Mouse (Mus musculus): ENCODE measurements at regions not wholly inside any gene's neighbourhood (a gene's known extent, or its start where the extent isn't known, plus 50 kb on each side); places are given as distances from the start of the nearest gene placed in this dataset.

GRCm38 (mm10) chr2:47750997-47751623 is 1062.8 kb upstream of the Acvr2a start:
- peak; percentile 10 for DNase-seq (ENCODE audit: low read depth, low spot score)

GRCm38 (mm10) chr2:47755716-47756115 is 1058.2 kb upstream of the Acvr2a start:
- DNase-seq (ENCODE audit: low read depth, low spot score): no peak

- no peak for DNase-seq (ENCODE audit: low read depth, low spot score)
Observed at GRCm38 (mm10) chr2:47756248-47756647, 1057.7 kb upstream of the Acvr2a start.

GRCm38 (mm10) chr2:47775766-47776165 is 1038.1 kb upstream of the Acvr2a start:
- DNase-seq (ENCODE audit: low read depth, low spot score): no peak

GRCm38 (mm10) chr2:47776965-47777364 is 1036.9 kb upstream of the Acvr2a start:
- DNase-seq (ENCODE audit: low read depth, low spot score): no peak

- no peak for DNase-seq (ENCODE audit: low read depth, low spot score)
Observed at GRCm38 (mm10) chr2:47785848-47786247, 1028.1 kb upstream of the Acvr2a start.

GRCm38 (mm10) chr2:47822746-47823271 is 991.1 kb upstream of the Acvr2a start:
- DNase-seq (ENCODE audit: low read depth, low spot score): no peak

GRCm38 (mm10) chr2:47832493-47832892 is 981.4 kb upstream of the Acvr2a start:
- DNase-seq (ENCODE audit: low read depth, low spot score): no peak

GRCm38 (mm10) chr2:47833517-47833916 is 980.4 kb upstream of the Acvr2a start:
- no peak for DNase-seq (ENCODE audit: low read depth, low spot score)

- no peak for DNase-seq (ENCODE audit: low read depth, low spot score)
Observed at GRCm38 (mm10) chr2:47834055-47834799, 979.7 kb upstream of the Acvr2a start.

GRCm38 (mm10) chr2:47857229-47857628 is 956.7 kb upstream of the Acvr2a start:
- no peak for DNase-seq (ENCODE audit: low read depth, low spot score)

- no peak for DNase-seq (ENCODE audit: low read depth, low spot score)
Observed at GRCm38 (mm10) chr2:47862446-47862845, 951.5 kb upstream of the Acvr2a start.

- no peak for DNase-seq (ENCODE audit: low read depth, low spot score)
Observed at GRCm38 (mm10) chr2:47878002-47878401, 935.9 kb upstream of the Acvr2a start.

GRCm38 (mm10) chr2:47879071-47879470 is 934.8 kb upstream of the Acvr2a start:
- peak; percentile 61 for DNase-seq (ENCODE audit: low read depth, low spot score)

GRCm38 (mm10) chr2:47879796-47880195 is 934.1 kb upstream of the Acvr2a start:
- no peak for DNase-seq (ENCODE audit: low read depth, low spot score)

GRCm38 (mm10) chr2:47888166-47888565 is 925.7 kb upstream of the Acvr2a start:
- DNase-seq (ENCODE audit: low read depth, low spot score): no peak

- DNase-seq (ENCODE audit: low read depth, low spot score): no peak
Observed at GRCm38 (mm10) chr2:47891366-47891765, 922.5 kb upstream of the Acvr2a start.

- DNase-seq (ENCODE audit: low read depth, low spot score): no peak
Observed at GRCm38 (mm10) chr2:47892879-47893278, 921.0 kb upstream of the Acvr2a start.

- no peak for DNase-seq (ENCODE audit: low read depth, low spot score)
Observed at GRCm38 (mm10) chr2:47894806-47895205, 919.1 kb upstream of the Acvr2a start.

- no peak for DNase-seq (ENCODE audit: low read depth, low spot score)
Observed at GRCm38 (mm10) chr2:47914270-47914669, 899.6 kb upstream of the Acvr2a start.

GRCm38 (mm10) chr2:47914986-47915485 is 898.9 kb upstream of the Acvr2a start:
- DNase-seq (ENCODE audit: low read depth, low spot score): no peak

GRCm38 (mm10) chr2:47922965-47923364 is 890.9 kb upstream of the Acvr2a start:
- no peak for DNase-seq (ENCODE audit: low read depth, low spot score)

- DNase-seq (ENCODE audit: low read depth, low spot score): no peak
Observed at GRCm38 (mm10) chr2:47926620-47927019, 887.3 kb upstream of the Acvr2a start.
